Mouse (Mus musculus) adrenal gland, postnatal 4 days (tissue): ENCODE measurements around the gene Mt3. TPM values are rescaled to one million over a fixed set of nuclear protein-coding genes. Genes with fewer than 3 reads are reported as not detected.

Source experiments
- DNase-seq, 2 experiments: peaks; one replicate each; pipeline ENCODE4 v3.0.0; 2021 to 2022; ENCODE audit warnings: low spot score in 2 of 2, mixed read lengths in 2 of 2
- total RNA-seq, 2 experiments: library from RNA; stranded (reverse); gene quantifications; 2 replicates each; pipeline ENCODE4 v1.2.3; 2021

Mt3 gene
- total RNA-seq, 2 experiments from 2014 or later: 6.5 to 6.9 TPM

DNA sequence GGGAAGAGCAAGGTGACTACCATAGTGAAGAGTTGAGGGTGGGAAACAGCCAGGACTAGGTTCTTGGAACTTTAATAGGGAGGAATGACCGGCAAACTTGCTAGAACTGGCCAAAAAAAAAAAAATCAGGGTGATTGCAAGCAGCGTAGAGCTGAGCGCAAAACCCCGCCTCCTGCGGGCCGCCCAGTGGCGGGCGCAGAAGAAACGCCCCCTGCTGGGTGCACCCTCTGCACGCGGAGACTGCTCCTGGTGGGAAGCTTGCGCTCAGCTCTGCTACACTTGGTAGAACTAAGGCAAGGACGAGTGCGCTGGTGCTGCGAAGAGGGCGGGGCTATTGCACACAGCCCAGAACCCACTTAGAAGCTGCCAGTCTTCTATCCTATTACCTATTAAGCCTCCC, 30.7 kb downstream of the Mt3 start:
- peak; percentile 46 to 62 for DNase-seq

DNA sequence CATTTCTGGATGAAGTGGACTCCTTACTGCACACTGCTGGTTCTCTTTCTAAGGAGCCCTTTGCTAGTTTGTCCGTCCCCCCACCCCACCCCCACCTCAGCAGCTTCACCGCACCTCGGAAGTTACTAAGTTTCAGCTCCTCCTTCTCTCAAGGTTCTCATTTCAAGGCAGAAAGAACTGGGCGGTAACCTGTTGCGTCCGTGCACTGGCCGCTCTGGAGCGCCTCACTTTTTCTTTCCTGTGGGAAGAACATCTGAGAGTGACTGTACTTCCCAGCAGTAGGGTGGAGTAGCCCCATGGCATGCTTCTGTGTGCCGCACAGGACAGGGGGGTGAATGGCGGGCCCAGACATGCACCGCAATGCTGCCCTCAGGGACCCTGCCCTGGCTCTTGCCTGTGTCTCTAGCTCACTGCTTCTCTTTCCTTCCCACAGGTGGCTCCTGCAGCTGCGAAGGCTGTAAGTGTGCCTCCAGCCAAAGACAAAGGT, 32.0 kb downstream of the Mt3 start:
- no peak for DNase-seq

DNA sequence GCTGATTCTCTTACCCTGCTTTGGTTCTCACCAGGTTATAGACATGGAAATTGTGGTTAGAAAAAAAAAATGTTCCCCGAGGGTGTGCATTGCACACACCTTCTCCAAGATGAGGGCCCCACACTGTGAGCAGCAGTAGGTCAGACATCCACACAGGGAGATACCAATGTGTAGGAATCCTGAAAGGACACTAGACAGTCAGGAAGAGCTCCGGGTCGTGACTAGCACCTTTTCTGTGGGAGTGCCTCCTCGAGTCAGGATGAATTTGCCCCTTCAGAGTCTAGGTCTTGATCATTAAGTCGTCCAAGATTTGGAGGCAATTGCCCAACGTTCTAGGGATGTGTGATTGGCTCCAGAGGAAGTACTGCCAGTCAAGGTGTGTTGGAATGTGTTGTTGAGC, 33.4 kb downstream of the Mt3 start:
- no peak for DNase-seq

DNA sequence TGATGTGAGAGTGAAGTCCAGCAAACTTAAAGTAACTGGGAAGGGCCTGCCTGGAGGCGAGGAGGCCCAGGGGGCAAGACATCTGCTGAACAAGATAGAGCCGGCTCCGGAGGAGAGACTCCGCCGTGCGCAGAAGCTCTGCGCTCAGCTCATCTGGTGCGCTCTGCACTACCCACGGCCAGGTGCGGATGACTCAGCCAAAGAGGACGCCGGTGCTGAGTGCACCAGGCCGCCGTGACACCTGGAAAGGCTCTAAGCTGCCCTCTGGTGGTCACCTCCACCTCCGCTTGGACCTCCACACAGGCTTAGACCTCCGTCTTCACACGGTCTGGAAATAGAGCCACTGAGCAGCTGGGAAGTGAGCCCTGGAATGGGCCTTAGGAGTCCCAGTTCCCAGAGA, 34.1 kb downstream of the Mt3 start:
- DNase-seq: peak in 1 of 2 experiments; percentile 40

DNA sequence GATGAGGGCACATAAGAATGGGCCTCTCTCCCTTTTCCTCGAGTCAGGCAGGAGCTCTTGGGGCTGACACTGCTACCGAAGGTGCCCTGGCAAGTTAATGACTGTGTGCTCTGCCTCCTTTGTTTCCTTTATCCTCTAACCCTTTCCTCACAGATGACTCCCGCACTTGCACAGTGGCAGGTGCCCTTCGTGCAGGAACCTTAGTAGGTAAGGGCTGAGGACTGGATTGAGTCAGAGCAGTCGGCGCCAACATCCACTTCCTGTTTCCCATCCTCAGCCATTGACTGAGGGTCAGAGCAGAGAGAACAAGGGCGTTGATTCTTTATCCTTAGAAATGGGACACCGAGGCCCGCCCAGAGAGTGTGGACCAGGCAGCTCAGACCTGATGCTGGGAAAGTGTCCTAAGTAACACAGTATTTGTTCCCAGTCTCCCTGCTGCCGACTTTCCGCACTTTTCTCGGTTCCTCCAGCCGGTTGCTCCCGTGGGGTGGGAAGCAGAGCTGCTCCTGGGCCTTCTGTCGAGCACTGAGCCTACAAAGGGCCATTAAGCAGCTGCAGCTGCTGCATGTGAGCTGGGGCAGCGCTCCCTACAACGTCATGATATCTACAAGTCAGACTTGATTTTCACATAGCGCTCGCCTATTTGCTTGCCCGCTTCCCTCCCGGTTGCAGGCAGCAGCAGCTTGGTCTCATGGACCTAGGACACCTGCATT, 35.0 kb downstream of the Mt3 start:
- no peak for DNase-seq

DNA sequence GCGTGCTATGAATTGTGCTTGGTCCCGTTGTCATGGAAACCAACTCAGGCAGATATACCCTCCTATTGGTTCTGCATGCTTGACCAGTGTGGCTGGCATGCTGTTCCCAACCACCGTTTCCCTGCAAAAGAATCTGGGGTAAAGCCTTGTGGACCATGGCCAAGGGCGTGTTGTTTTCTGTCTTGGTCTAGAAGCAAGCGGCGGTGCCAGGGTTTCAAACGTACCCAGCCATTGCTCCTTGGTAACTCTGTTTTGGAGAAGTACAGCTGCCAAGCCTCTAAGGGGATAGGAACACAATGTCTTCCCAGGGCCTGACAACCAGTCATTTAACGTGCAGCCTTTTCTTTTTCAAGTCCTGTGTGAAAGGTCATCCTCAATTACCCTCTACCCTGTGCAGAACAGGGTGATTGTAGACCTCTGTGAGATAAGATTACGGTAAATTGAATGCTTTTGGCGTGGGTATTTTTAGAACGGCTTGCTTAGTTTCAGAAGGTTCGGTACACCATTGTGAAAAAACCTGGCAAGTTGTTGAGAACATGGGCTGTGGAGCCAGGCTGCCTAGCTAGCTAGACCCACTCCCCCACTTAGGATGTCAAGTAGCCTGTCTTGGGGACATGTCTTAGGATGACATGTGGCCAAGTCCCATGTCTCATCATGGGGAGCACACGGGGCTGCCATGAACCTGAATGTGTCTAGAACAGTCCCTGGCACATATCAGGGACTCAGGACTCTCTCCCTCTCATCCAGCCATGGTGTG, 37.0 kb downstream of the Mt3 start:
- DNase-seq: no peak

DNA sequence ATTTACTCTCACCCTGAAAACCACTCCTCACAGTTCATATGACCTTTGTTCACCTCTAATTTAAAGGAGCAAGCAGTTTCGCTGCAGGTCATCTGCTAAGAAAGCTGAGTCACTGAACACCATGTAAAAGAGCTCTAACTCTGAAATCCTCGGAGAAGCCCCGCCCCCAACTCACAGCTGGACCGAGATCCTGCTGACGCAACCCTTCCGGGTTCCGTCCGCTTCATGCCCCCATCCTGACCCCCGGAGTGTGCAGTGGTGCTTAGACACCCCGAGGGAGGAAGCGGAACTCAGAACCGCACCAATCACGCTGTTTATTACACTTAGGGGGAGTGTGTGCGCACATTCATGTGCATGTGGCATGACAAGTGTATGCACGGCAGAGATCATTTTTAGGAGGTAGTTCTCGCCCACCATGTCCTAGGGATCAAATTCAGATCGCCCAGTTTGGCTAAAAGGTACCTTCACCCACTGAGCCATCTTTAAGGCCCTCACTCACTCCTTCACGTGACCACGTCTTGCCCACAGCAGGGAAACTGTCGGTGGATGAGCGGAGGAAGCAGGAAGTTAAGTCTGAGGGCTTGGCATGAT, 38.8 kb downstream of the Mt3 start:
- DNase-seq: peak in 1 of 2 experiments; percentile 48

DNA sequence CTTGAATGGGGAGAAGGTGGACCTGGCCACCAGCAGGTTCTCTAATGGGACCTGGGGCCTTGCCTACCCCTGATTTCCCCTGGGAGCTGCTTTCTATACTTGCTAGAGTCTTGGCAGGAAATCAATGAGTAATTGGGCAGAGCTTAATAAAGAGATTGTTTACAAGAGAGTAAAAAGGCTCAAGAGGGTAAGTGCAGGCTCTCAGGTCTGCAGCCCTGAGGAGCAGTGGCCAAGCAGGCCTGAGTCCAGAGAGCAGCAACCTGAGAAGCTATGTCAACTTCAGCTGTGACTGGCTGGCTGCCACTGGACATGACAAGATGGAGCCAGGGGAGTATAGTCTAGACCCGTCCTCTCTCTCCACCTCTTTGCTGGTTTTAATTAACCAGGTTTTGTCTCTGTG, 40.5 kb downstream of the Mt3 start:
- DNase-seq: no peak

DNA sequence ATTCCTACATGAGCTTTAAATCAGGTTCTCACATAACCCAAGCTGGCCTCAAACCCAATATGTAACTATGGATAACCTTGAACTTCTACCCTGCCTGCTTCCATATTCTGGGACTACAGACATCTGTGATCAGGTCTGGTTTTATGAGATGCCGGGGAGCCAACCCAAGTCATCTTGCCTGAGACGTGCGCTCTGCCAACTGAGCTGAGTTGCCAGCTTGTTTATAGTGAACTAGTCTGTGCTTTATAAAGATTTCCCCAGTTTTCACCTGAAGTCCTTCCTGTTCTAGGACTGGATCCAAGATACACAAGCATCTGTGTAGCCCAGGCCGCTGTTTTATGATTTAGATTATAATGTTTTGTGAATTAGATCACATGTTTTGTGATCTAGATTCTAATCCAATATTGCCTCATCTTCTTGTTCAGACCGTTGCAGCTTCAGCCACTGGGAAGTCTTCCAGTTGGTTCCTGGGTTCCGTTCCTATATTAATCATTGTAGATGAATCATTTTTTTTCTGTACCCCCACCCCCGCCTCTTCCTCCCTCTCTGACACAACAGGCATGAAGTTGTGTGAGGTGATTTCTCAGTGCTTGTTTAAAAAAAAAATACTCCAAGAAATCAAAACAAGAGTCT, 42.3 kb downstream of the Mt3 start:
- no peak for DNase-seq

DNA sequence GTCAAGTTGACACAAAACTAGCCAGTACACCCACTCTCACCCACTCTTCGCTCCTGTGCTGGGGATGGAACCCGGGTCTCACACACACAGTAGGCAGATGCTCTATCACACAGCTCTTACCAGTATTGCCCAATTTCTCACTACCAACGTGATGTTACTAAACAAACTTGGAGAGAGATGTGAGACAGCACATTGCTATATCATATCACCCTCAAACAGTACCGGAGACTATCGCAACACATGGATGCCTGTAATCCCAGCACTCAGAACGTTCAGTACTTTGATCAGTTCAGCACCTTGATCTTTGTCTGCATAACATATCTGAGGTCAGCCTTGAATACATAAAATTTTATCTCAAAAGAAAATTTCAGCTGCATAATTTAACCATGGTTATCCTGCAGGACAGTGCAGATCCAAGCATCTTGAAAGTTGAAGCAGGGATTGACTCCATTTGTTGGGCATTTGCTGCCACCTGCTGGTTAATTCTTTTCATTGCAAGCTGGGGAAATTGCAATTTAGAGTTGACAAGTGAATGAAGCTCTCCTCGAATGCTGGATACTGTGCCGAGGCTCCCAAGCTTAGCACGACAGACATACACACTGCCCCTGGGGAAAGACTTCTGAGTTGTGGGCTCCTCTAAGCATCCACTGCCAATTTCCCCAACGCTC, 46.9 kb downstream of the Mt3 start:
- DNase-seq: no peak

Other genes starting within 250 kb of the Mt3 start
- gene Amfr, start 139.8 kb upstream of the Mt3 start, total RNA-seq: 100 to 1,000 TPM; 142 to 152 TPM
- gene Nudt21, start 115.6 kb upstream of the Mt3 start, total RNA-seq: 10 to 100 TPM; 61.4 to 63.6 TPM
- 10 to 100 TPM; 12.1 to 14.8 TPM for gene Ogfod1, start 115.4 kb upstream of the Mt3 start, total RNA-seq
- gene Bbs2, start 53.7 kb upstream of the Mt3 start, total RNA-seq: 10 to 100 TPM; 29.4 to 29.6 TPM
- not detected for gene Mt4, start 15.4 kb upstream of the Mt3 start, total RNA-seq
- gene Mt2, start 20.1 kb downstream of the Mt3 start, total RNA-seq: 100 to 1,000 TPM; 179 to 183 TPM
- 100 to 1,000 TPM; 241 to 243 TPM for gene Mt1, start 26.5 kb downstream of the Mt3 start, total RNA-seq
- 10 to 100 TPM; 33.3 to 33.8 TPM for gene Nup93, start 62.0 kb downstream of the Mt3 start, total RNA-seq
- gene Slc12a3, start 176.6 kb downstream of the Mt3 start, total RNA-seq: 10 to 100 TPM in 1 of 2 experiments, 1 to 10 TPM in 1; 1.0 to 29.0 TPM
- gene Herpud1, start 233.8 kb downstream of the Mt3 start, total RNA-seq: 10 to 100 TPM; 65.5 to 75.2 TPM